Mouse (Mus musculus) E14TG2a.4 (cell line): ENCODE data around the gene Gm20481.
"Not testable (repeated sequence)": the region's sequence is repeated elsewhere in the genome, so short reads cannot be mapped to it uniquely, and the experiment has no call there.

ENCODE experiments used
- H3K27me3 ChIP-seq: 2 replicates; pipeline ENCODE4 v1.6.1; 2014; ENCODE audit warnings: low read length, control low read depth; ENCODE audit not compliant: insufficient read depth
- H3K36me3 ChIP-seq: 2 replicates; pipeline ENCODE4 v1.6.1; 2014; ENCODE audit warnings: low read length, control low read depth; ENCODE audit not compliant: insufficient read depth
- H3K4me1 ChIP-seq: replicated peaks from 2 replicates; pipeline ENCODE4 v1.6.1; 2014; ENCODE audit warnings: low read depth, low read length, control low read depth
- H3K4me3 ChIP-seq: replicated peaks from 2 replicates; pipeline ENCODE4 v1.5.1; 2014; ENCODE audit warnings: mild to moderate bottlenecking, low read length
- H3K9me3 ChIP-seq: 2 replicates; pipeline ENCODE4 v1.6.1; 2014; ENCODE audit warnings: low read length, control low read depth
- CTCF ChIP-seq: conservative IDR thresholded peaks from 2 replicates; pipeline ENCODE4 v1.5.1; 2014; ENCODE audit warnings: low read length
- NANOG ChIP-seq: IDR thresholded peaks from 2 replicates; pipeline ENCODE4 v1.6.1; 2014; ENCODE audit warnings: borderline replicate concordance, low read length, mixed read lengths
- POU5F1 ChIP-seq: IDR thresholded peaks from 2 replicates; pipeline ENCODE4 v1.6.1; 2014; ENCODE audit warnings: low read length, borderline replicate concordance

Gene Gm20481

DNA sequence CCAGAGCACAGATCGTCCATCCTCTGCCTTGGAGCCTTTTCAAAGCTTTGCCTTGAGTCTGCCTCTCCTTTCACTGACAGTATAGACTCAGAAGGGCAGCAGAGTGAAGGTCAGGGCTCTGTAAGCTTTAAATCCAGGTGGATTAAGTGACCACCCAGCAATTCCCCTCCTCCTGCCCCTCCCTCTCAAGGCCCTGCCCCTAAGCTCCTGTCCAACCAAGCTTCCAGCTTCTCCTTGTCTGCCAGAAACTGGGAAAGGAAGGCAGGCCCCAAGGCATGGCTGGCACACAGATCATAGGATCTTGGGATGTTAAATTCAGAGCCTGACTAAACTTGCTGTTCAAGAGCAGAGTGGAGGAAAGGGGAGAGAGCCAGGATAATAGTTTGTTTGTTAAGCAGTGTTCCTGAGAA, 5.1 kb upstream of the Gm20481 start:
- H3K27me3 ChIP-seq, result peaks cover 51% of the 10 kb centered on the region
- TF ChIP-seq CTCF (no peak), POU5F1 (no peak), NANOG (no peak)
- H3K4me3 ChIP-seq, result no peak overlapping the region
- no peaks in the 10 kb centered on the region for H3K9me3 ChIP-seq
- no peaks in the 10 kb centered on the region for H3K36me3 ChIP-seq
- peaks cover 61% of the 10 kb centered on the region for H3K4me1 ChIP-seq

DNA sequence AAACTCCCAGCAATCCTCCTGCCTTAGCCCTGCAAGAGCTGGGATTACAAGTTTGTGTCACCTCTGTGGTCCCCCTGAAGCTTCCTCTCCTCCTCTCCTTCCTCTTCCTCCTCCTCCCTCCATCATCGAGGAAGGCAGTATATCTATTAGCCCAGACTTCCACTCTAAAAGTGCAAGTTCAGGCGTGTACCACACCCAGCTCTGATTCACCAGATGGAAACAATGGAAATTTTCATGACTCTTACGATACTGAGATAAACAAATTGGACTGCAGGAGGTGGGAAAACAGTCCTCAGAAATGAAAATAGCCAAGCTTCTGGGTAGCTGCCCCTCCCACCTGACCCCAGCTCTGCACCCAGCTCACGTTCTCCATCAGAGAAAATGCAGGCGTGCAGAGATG, 4.1 kb upstream of the Gm20481 start:
- Histone ChIP-seq H3K4me1 (peaks cover 53% of the 10 kb centered on the region), H3K4me3 (no peak overlapping the region), H3K36me3 (no peaks in the 10 kb centered on the region), H3K27me3 (peaks cover 48% of the 10 kb centered on the region), H3K9me3 (no peaks in the 10 kb centered on the region)
- TF ChIP-seq NANOG (no peak), POU5F1 (no peak), CTCF (no peak)

DNA sequence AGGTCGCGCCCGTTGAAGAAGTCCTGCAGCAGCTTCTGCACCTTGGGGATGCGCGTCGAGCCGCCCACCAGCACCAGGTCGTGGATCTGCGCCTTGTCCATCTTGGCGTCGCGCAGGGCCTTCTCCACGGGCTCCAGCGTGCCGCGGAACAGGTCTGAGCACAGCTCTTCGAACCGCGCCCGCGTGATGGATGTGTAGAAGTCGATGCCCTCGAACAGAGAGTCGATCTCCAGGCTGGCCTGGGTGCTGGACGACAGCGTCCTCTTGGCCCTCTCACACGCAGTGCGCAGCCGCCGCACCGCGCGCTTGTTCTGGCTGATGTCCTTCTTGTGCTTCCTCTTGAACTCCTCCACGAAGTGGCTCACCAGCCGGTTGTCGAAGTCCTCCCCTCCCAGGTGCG, 1.1 kb downstream of the Gm20481 start:
- not testable (repeated sequence) for H3K36me3 ChIP-seq, H3K9me3 ChIP-seq, H3K4me3 ChIP-seq
- Histone ChIP-seq H3K27me3 (peaks cover 58% of the 10 kb centered on the region), H3K4me1 (peaks cover 20% of the 10 kb centered on the region)

DNA sequence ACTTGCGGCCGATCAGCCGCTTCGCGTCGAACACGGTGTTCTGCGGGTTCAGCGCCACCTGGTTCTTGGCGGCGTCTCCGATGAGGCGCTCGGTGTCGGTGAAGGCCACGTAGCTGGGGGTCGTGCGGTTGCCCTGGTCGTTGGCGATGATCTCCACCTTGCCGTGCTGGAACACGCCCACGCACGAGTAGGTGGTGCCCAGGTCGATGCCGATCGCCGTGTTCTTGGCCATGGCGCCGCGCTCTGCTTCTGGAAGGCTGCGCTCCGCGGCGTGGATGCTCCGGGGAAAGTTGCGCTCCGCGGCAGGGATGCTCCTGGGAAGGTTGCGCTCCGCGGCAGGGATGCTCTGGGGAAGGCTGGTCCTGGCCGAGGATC, 2.0 kb downstream of the Gm20481 start:
- H3K27me3 ChIP-seq, result peaks cover 60% of the 10 kb centered on the region
- H3K4me1 ChIP-seq, result peaks cover 18% of the 10 kb centered on the region
- H3K4me3 ChIP-seq, result peak overlapping the region; percentile 64
- H3K9me3 ChIP-seq, H3K36me3 ChIP-seq: not testable (repeated sequence)

DNA sequence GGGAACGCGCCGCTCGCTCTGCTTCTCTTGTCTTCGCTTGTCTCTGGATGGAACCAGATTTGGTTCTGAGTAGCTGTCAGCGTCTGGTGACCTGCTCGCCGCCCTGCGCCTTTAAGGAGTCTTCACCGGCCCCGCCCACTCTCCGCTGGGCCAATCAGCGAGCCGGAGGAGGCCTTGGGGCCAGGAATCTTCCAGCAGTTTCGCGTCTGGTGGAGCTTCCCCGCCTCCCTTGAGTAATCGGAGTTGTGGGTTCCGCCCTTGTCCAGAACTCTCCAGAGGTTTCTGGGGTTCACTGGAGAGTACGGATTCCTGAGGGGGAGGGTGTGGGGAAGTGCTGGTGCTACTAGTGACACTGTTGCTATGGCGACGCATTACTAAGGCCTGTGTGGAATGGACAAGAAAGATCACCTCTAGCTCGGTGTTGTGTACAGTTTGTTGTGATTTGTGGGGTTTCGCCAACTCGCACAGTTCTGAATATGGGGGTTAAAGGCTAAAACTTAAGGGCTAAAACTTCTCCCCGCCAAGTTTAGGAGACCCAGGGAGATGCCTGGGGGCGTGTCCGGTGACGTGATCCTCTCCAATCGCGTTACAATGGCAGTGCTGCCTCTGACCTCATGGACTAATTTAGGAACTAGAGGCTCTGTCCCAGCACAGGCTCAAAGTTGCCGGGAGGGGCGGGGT, 2.5 kb downstream of the Gm20481 start, which contains the start of the genes Hspa1a and Hspa1l:
Hspa1a (minus strand) TSS at position 88 of the 681 bp plus-strand sequence.
Hspa1l (plus strand) TSS at position 635 of the 681 bp plus-strand sequence.
- H3K9me3 ChIP-seq, H3K36me3 ChIP-seq: not testable (repeated sequence)
- Histone ChIP-seq H3K27me3 (peaks cover 64% of the 10 kb centered on the region), H3K4me1 (peaks cover 21% of the 10 kb centered on the region), H3K4me3 (peak within 1 kb of the TSS; percentile 64)

DNA sequence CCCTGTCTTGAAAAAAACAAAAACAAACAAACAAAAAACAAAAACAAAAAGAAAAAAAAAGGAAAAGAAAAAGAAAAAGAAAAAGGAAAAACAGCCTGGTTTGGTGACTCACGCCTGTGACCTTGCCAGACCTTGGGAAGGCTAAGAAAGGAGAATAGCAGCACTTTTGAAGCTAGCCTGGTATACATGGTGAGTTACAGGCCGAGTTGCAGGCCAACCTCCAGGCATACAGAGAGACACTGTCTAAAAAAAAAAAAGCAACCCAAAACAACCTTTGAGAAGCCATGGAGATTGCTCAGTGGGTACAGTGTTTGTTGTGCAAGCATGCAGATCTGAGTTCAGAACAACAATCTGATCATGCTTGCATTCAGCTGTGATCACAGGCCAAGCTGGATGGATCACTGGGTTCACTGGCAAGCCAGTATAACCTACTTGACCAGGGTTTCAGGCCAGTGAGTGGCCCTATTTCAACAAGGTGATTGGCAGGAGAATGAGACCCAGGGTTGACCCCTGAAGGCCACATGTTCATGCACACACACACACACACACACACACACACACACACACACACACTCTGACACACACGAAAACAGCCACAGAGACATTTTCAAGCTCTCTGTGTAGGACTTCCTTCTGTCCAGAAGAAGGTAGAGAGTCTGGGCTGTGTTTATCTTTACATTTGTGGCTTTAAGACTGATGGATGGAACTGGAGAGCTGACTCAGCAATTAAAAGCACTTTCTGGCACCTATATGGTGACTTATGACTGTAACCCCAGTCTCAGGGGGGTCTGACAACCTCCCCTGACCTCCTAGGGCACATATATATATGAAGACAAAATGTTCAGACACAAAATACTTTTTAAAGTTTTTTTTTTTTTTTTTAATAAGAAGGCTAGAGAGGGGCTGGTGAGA, 6.1 kb downstream of the Gm20481 start:
- Histone ChIP-seq H3K4me3 (no peak overlapping the region), H3K36me3 (0 out of 2 replicates have a peak, but pooled peaks cover 3% of the 10 kb centered on the region), H3K4me1 (peaks cover 28% of the 10 kb centered on the region), H3K27me3 (peaks cover 51% of the 10 kb centered on the region), H3K9me3 (no peaks in the 10 kb centered on the region)
- TF ChIP-seq CTCF (no peak), NANOG (no peak), POU5F1 (no peak)

DNA sequence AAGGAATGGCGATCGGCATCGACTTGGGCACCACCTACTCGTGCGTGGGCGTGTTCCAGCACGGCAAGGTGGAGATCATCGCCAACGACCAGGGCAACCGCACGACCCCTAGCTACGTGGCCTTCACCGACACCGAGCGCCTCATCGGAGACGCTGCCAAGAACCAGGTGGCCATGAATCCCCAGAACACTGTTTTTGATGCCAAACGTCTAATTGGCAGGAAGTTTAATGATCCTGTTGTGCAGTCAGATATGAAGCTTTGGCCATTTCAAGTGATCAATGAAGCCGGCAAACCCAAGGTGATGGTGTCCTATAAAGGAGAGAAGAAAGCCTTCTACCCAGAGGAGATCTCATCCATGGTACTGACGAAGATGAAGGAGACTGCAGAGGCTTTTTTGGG, 7.3 kb downstream of the Gm20481 start:
- Histone ChIP-seq H3K9me3 (no peaks in the 10 kb centered on the region), H3K27me3 (peaks cover 51% of the 10 kb centered on the region), H3K4me1 (peaks cover 33% of the 10 kb centered on the region), H3K36me3 (0 out of 2 replicates have a peak, but pooled peaks cover 3% of the 10 kb centered on the region), H3K4me3 (no peak overlapping the region)
- TF ChIP-seq NANOG (no peak), POU5F1 (no peak)

DNA sequence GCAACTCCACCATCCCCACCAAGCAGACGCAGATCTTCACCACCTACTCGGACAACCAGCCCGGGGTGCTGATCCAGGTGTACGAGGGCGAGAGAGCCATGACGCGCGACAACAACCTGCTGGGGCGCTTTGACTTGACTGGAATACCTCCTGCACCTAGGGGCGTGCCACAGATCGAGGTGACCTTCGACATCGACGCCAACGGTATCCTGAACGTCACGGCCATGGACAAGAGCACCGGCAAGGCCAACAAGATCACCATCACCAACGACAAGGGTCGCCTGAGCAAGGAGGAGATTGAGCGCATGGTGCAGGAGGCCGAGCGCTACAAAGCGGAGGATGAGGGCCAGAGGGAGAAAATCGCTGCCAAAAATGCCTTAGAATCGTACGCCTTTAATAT, 8.5 kb downstream of the Gm20481 start:
- Histone ChIP-seq H3K36me3 (peaks cover 6% of the 10 kb centered on the region; the same call in 1 of the 2 replicates), H3K4me3 (no peak overlapping the region), H3K4me1 (peaks cover 35% of the 10 kb centered on the region), H3K9me3 (no peaks in the 10 kb centered on the region), H3K27me3 (peaks cover 42% of the 10 kb centered on the region)
- TF ChIP-seq CTCF, result no peak
- TF ChIP-seq POU5F1, result no peak
- TF ChIP-seq NANOG, result no peak

DNA sequence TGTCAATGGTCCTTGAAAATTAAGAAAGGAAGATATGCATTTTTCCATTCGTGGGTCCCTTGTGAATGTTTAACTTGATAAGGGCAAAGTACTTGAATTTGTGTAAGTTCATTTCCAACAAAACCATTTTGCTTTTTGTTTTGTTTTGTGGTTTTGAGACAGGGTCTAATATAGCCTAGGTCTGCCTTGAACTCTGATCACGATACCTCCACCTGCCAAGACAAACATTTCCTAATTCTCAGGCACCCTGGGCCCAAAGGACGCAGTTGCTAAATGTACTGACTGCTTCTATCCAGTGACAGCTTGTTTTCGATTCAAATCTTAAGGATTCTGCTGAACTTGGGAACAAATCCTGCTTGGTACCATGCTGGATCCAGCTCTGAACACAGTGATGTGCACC, 9.9 kb downstream of the Gm20481 start:
- Histone ChIP-seq H3K4me1 (peaks cover 46% of the 10 kb centered on the region), H3K9me3 (no peaks in the 10 kb centered on the region), H3K27me3 (peaks cover 30% of the 10 kb centered on the region), H3K4me3 (no peak overlapping the region), H3K36me3 (peaks cover 17% of the 10 kb centered on the region)
- TF ChIP-seq POU5F1 (no peak), NANOG (no peak)
